Mouse (Mus musculus) left cerebral cortex, postnatal 14 days (tissue): ENCODE results near the gene Cited4. TPM values are rescaled to one million over a fixed set of nuclear protein-coding genes. Genes with fewer than 3 reads are reported as not detected.

ENCODE experiments used
- DNase-seq, 2 experiments: peaks; one replicate each; pipeline ENCODE4 v3.0.0; 2021 to 2022; ENCODE audit warnings: low spot score in 2 of 2, mixed read lengths in 1 of 2
- intact Hi-C: fragments of 180-260 bp; cut with DNase I; formaldehyde crosslinking; loops from one replicate; pipeline ENCODE4 v1.15.1; 2025
- long read RNA-seq, 2 experiments: library from polyadenylated mRNA; stranded (forward); transcript quantifications; one replicate each; pipeline ENCODE4 v2.0.0; 2021
- total RNA-seq, 2 experiments: library from RNA; stranded (reverse); gene quantifications; 2 replicates each; pipeline ENCODE4 v1.2.3; 2021

The Cited4 gene
- 10 to 100 TPM; 21.0 to 22.6 TPM for total RNA-seq
- long read RNA-seq, experiment 1, transcript Cited4-201 (1 exons, 1,249 nt): major isoform, 59 of 59 reads
- long read RNA-seq, experiment 1, partial matches to known transcripts: 0 of 59 reads
- long read RNA-seq, experiment 1, other reads (novel, unspliced or antisense): 0 of 59 reads
- long read RNA-seq, experiment 2, transcript Cited4-201 (1 exons, 1,249 nt): major isoform, 53 of 53 reads
- long read RNA-seq, experiment 2, partial matches to known transcripts: 0 of 53 reads
- long read RNA-seq, experiment 2, other reads (novel, unspliced or antisense): 0 of 53 reads

GRCm38 (mm10) chr4:120666358-120667024 lies at the start of gene Cited4:
Gene Cited4 (plus strand): TSS chr4:120666572.
- intact Hi-C loops: loop anchor here (5.0 kb wide), 1 partner anchor 74 kb away; no protein-coding TSS in a partner anchor
- peak; percentile 83 for DNase-seq

- DNase-seq: no peak
- intact Hi-C loops: no loop called here
Observed at GRCm38 (mm10) chr4:120627728-120628127, 38.6 kb upstream of the Cited4 start.

GRCm38 (mm10) chr4:120630218-120630931 lies 36.0 kb upstream of the Cited4 start:
- intact Hi-C loops: no loop called here

GRCm38 (mm10) chr4:120631828-120632227 lies 34.5 kb upstream of the Cited4 start:
- no peak for DNase-seq
- intact Hi-C loops: no loop called here

More at GRCm38 (mm10) chr4:120630218-120630931, 36.0 kb upstream of the Cited4 start:
- no peak for DNase-seq

GRCm38 (mm10) chr4:120635351-120635750 lies 31.0 kb upstream of the Cited4 start:
- intact Hi-C loops: no loop called here
- no peak for DNase-seq

- intact Hi-C loops: no loop called here
- no peak for DNase-seq
Observed at GRCm38 (mm10) chr4:120641946-120642345, 24.4 kb upstream of the Cited4 start.

- intact Hi-C loops: no loop called here
- no peak for DNase-seq
Observed at GRCm38 (mm10) chr4:120643899-120644298, 22.5 kb upstream of the Cited4 start.

- intact Hi-C loops: no loop called here
- DNase-seq: peak in 1 of 2 experiments; percentile 46
Observed at GRCm38 (mm10) chr4:120649369-120650207, 16.8 kb upstream of the Cited4 start.

GRCm38 (mm10) chr4:120650208-120650592 lies 16.2 kb upstream of the Cited4 start:
- intact Hi-C loops: no loop called here
- no peak for DNase-seq

- intact Hi-C loops: no loop called here
Observed at GRCm38 (mm10) chr4:120655898-120656297, 10.5 kb upstream of the Cited4 start.

GRCm38 (mm10) chr4:120660485-120660884 lies 5.9 kb upstream of the Cited4 start:
- peak; percentile 56 to 82 for DNase-seq
- intact Hi-C loops: no loop called here

More at GRCm38 (mm10) chr4:120655898-120656297, 10.5 kb upstream of the Cited4 start:
- DNase-seq: no peak

- intact Hi-C loops: no loop called here
- peak in 1 of 2 experiments; percentile 42 for DNase-seq
Observed at GRCm38 (mm10) chr4:120664601-120665000, 1.8 kb upstream of the Cited4 start.

- no peak for DNase-seq
- intact Hi-C loops: loop anchor here (5.0 kb wide), 1 partner anchor 73 kb away; no protein-coding TSS in a partner anchor
Observed at GRCm38 (mm10) chr4:120665144-120665700, 1.1 kb upstream of the Cited4 start.

- DNase-seq: no peak
- intact Hi-C loops: loop anchor here (5.0 kb wide), 1 partner anchor 73 kb away; no protein-coding TSS in a partner anchor
Observed at GRCm38 (mm10) chr4:120665782-120666181, 590 bp upstream of the Cited4 start.

GRCm38 (mm10) chr4:120667045-120667501 lies 701 bp downstream of the Cited4 start:
- DNase-seq: peak; percentile 23 to 39
- intact Hi-C loops: loop anchor here (5.0 kb wide), 1 partner anchor 75 kb away; no protein-coding TSS in a partner anchor

GRCm38 (mm10) chr4:120667555-120667954 lies 1.2 kb downstream of the Cited4 start:
- DNase-seq: no peak
- intact Hi-C loops: loop anchor here (5.0 kb wide), 1 partner anchor 75 kb away; no protein-coding TSS in a partner anchor

GRCm38 (mm10) chr4:120668551-120668950 lies 2.2 kb downstream of the Cited4 start:
- DNase-seq: no peak
- intact Hi-C loops: loop anchor here (5.0 kb wide), 1 partner anchor 76 kb away; no protein-coding TSS in a partner anchor

GRCm38 (mm10) chr4:120669585-120669984 lies 3.2 kb downstream of the Cited4 start:
- DNase-seq: no peak

More at GRCm38 (mm10) chr4:120669585-120669984, 3.2 kb downstream of the Cited4 start:
- intact Hi-C loops: loop anchor here (5.0 kb wide), 1 partner anchor 77 kb away; no protein-coding TSS in a partner anchor
